Mouse (Mus musculus) right cerebral cortex, postnatal 4 days (tissue): ENCODE measurements around the gene Mast4.

ENCODE experiments used
- DNase-seq: peaks from one replicate; pipeline ENCODE4 v3.0.0-alpha.2; 2022

Mast4 gene

DNA sequence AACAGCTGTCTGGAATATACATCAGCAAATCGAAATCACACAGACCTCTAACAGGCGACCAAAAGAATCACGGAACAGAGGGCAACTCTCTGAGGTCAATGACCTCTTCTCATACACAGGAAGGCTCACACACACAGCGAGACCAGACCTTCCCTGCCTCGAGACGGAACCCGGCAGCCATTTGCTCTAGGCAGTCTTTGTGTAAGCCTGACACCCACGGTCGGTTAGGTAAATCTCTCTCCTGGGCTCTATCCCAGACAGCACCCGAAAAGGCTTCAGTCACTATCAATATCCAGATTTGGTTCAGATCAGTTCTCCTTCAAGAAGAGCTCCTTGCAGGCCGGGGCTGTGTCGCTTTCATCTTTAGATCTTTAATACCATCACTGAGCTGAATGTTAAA is 421.4 kb downstream of the Mast4 start:
- DNase-seq = no peak

DNA sequence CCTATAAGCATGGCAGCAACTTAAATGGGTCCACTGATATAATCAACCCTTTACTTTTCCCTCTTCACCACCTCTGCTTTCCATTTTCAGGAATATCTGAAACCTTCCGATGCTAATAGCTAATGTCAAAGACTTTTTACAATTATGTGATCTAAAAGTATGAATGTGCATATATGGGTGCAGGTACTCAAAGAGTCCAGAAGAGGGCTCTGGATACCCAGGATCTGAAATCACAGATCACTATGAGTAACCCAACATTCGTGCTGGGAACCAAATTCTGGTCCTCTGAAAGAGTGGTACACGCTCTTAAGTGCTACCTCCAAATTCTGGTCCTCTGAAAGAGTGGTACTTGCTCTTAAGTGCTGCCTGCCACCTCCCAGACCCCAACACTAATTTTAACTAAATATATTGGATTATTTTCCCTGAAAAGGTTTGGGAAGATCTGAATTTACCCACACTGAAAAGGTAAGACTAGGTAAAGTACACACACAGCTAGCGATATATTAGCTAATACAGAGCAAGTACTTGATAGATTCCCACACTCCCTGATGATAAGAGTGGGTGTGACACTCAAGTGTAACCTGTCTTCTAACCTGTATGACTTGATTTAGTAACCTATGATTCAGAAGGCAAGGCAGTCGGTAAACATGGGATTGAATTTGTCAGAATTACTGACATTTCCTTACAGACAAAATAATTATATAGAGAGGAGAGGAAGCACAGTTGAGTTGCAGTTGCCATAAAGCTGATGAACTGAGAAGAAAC is 424.5 kb downstream of the Mast4 start:
- no peak for DNase-seq

DNA sequence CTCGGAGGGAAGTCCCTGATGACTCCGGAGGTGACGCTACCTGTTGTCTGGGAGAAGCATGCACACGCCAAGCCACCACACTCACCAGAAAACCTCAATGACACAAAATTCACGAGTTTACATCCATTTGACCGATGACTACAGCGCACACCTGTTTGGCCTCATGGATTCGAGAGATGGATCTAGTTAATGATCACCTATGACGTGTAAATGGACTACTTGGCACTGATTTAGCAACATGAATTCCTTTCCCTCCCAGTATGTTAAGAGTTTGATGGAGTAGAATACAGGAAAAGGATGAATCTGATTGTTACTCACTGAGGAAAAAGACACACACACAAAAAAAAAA is 427.7 kb downstream of the Mast4 start:
- DNase-seq = no peak

DNA sequence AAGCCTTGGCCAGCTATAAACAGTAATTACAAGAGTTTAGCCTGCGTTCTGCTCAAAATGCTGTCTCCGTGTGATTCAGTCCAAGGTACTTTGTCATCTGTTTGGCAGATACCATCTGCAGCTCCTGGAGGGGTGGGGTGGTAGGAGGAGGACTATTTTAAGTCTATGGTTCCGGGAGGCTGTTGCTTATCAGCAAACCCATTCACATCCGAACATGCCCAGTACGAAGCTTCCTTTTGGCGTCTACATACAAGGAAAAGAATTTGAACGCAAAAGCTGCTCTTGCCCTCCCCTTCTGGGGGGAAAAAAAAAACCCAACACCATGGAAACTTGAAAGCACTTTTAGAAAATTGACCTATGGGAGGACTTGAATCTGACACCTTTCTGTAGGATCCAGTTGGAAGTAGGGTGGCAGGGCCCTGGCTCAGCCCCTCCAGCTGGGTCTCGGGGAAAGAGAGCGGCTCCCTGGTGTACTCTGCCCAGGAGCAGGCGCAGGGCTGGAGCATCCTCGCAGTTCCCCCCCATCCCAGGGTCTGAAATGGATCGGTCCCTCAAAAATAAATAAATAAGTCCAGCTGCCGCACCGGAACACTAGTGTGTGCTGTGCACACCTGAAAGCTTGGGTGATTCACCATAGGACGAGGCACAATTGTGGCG is 428.2 kb downstream of the Mast4 start:
- peak; percentile 62 for DNase-seq

DNA sequence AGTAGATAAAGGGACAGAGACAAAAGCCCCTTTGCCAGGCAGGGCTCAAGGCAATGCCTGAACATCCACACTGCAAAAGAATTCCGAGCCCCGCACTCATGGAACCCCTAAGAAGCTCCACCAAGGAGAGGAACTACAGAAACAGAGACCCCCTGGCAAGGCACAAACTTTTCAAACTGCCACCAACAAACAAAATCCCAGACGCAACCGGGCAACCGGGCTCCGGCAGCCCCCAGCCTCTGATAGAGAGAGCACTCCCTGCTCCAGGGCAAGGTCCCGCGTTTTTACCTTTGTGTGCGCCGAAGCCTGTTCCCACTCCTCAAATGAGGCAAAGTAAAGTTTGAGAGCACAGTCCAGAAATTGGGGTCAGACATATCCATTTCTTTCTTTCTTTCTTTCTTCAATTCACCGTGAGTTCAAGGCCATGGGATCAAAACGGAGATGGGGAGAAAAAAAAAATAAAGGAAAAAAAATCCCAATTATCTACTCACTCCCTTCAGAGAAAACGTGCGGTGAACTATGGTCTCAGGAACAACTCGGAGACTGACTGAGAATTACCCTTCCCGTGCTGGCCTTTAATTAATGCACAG is 428.8 kb downstream of the Mast4 start:
- DNase-seq = no peak

DNA sequence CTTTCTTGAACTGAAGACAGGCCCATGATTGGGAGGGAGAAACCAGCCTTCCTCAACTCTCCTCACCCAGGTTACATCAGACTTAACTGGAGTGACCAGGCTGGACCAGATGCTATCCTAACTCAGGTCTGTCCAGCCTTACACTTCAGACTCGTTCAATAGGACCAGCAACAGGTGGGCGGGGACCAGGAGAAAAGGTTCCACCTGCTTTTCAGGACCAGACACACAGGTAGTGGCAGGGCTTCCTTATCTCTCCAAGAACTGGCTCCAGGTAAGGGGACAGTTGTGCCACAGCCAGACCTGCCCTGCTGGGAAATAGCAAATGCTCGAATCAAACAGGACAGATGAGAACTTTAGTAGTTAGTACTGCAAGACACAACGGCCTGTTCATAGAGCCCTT is 430.6 kb downstream of the Mast4 start:
- no peak for DNase-seq

DNA sequence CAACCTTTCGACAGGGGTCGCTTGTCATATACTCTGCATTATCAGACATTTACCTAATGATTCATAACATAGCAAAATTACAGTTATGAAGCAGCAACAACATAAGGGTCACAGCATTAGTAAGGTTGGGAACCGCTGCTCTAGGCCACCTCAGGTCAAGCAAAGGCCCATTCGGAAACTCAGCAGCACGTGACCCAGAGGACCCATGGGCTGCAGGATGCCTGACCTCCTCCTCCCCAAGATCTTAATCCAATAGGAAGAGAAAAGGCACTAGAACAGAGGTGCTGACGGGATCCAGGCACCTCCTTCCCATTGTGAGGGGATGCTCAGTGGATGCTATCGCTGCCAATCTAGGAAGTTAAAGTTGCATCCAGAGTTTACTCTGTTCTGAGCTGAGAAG is 432.2 kb downstream of the Mast4 start:
- DNase-seq = no peak

DNA sequence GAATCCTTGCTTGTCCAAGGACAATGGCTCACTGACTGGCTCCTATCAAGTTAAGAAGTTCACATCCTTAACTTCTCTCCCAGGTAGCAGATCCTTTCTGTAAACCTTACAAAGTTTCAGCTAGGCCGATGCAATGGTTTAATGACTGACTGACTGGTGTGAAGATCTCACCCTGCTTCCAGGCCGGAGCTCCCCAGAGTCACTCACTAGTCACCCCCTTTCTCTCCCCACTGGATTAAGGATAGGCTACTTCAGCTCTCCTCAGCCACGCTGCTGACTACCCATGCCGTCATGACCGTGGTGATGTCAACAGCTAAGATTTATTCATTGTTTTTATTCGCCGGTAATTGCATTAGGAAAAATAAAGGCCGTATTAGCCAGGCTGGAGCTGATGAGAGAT is 433.8 kb downstream of the Mast4 start:
- no peak for DNase-seq

DNA sequence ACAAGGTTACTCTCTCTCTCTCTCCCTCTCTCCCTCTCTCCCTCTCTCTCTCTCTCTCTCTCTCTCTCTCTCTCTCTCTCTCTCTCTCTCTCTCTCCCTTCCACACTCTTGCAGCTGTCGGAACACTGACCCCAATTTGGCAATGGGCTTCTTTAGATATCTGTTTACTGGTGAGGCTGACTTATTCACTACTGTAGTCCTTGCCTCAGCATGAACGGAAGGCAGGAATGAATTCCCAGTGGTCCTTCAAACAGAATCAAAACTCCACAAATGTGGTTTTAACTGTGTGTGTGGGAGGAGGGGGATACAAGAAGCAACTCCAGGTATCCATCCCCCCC is 434.2 kb downstream of the Mast4 start:
- no peak for DNase-seq

DNA sequence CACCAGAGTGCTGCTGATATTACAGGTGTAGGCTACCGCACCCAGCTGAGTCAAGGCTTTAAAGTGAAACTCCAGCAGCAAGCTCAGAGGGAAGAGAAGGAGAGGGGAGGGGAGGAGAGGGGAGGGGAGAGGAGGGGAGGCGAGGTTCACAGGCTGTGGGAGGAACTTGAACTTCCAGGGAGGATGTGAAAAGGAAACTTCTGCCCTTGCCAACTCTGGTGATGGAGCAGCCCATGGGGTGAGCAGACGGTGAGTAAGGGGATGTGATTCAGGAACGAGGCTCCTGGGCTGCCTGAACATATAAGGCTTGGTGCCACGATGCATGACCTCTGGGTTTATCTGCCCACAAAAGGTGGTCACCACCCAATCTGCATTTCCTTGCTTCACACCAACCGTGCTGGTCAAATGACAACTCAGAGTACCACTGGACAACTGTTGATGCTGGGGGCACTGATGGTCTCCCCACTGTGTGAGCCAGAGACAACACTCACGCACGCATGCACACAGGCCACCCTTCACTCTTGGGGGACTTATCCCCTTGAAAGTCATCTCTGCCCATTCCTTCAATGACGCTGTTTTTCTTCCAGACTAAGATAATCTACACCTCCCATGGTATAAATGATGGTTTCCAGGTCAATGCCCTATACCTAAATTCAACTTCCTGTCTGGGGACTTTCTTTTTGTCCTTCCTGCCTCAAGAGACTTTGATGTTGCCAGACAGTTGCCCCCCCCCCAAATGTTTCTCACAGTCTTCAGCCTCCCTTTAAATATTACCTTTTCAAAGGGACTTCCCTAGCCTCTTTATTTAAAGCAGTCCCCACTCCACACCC is 434.8 kb downstream of the Mast4 start:
- no peak for DNase-seq

DNA sequence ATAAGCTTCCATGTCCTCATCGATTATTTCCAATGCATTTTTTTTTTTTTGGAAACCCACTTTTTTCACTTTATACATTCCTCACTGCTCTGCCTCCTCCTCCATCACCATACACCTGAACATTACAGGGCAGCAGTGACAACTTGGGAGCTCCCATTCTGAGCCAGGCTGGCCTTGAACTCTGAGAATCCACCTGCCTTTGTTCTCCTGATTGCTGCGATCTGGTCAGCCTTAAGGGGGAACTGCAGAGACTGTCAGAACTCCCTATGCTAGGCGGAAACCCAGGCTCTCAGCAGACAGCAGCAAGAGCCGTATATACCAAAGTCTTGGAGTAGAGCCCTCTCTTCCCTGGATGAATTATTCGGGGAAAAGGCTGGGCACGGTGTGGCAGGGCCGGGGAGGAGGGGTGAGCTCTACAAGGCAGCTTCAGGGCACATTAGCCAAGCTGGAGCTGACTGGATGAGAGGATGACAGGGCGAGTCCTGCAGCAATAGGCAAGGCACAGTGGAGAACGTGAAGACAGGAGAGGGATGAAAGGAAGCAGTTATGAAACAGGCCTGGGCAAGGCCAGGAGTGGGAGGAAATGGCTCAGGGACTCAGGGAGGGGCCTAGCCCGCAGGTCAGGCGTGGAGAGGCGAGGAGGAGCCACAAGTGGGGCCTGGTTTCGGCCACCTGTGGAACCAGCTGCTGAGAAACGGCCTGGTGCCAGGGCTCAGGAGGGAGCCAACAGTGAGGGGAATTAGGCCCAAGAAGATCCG is 435.7 kb downstream of the Mast4 start:
- DNase-seq = no peak

DNA sequence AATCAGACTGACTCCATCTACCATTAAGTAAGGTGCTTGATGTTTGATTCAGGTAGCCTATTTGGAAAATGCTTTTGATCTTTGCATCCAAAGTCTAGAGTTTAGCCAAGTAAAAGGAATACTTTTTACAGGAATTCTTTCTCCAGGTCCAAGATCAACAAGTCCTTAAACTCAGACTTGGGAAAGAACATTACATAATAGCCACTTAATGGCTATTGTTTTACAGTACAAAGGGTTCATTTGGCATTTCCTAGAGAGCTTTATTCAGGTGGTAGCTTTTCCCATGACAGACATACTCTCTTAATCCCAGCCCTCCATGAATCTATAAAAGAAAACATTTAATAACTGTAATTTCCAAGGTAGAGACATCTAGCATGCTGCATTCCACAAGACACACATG is 438.0 kb downstream of the Mast4 start:
- no peak for DNase-seq

DNA sequence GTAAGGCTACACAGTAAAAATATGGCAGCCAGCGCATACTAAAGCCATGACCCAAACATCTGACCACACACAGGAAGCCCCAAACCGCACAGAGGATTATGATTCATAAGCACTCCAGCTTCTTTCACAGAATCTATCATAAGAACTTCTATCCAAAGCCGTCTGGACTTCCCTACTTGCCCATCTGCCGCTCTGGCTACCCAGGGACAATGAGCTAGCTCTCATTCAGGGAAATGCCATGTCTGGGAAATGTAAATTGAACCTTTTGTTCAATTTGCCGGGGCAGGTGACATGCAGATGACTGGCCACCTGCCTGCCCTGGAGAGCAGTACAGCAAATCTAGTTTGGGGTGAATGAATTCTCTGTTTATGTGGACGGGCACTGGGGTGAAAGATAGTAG is 438.4 kb downstream of the Mast4 start:
- DNase-seq = no peak

DNA sequence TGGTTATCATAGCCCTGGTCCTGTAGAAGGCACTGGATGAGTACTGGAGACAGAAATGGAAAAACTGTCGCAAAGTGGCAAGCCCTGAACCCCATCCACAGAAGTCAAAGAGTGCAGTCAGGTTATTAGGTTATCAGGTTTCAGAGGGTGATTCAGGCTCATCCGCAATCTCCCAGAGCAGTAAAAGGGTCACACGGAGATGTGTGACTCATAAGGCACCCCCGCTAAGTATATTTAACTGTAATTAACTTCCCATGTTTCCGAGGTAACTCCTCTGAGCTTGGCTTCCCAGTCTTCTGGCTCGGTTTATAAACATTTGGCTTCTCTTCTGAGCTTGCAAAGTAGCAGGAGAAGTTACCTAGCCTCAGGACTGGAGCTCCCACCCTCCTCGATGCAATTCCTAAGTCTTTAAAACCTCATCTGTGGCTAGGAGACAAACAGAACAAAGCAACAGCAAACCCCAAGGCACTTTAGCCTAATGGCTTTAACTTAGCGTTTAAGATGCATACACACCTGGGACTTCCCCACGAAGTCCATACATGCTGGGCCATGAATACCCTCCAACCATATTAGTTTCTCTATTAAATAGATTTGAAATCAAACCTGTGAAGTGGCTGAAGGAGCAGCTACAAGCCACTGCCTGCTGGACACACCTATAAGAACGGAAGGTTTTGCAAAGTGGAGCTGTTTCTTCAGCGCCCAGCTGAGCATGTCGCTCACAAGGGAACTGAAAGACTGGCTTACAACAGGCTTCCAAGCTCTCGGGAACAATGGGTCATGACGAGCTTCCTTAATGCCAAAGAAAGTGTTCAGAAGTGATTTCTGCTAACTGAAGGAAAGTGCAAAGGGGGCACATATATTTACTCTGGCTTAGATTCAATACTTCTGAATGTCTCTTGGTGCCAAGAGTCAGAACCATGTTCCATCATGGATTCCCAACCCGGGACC is 439.7 kb downstream of the Mast4 start:
- no peak for DNase-seq

DNA sequence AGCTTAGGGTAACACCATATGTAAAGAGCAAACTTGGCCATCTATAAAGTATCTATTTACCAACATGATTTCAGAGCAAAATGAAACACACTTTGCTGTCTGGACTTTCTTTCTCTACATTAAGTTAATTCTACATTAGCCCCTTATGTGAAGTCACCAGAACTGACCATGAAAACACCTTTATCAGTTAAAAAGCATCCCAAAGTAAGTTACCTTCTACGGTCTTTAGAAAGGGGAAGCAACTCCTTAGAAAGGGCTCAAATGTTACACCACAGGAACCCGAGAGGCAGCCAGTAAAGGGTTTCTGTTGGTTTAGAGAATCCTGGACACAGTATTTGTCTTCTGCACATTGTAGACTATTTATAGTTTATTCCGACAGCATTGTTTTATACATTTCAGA is 441.5 kb downstream of the Mast4 start:
- DNase-seq = no peak

DNA sequence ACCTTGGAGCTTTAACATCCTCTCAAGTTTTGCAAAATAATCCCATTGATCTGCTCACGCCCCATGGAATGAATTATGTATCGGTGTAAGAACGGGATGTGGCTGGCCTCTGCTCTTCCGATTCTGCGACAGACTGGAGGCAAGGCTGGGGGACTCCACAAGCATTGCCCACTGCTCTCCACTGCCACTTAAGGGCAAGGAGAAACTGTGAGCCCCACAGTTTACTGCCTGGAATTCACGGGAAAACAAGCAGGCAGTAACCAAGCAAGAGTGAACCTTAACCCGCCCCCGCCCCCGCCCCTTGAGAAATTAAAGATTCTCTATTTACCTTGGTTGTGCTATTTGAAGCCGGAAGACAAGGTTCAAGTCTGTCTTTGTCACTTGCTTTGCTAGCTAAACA is 444.3 kb downstream of the Mast4 start:
- DNase-seq = no peak

DNA sequence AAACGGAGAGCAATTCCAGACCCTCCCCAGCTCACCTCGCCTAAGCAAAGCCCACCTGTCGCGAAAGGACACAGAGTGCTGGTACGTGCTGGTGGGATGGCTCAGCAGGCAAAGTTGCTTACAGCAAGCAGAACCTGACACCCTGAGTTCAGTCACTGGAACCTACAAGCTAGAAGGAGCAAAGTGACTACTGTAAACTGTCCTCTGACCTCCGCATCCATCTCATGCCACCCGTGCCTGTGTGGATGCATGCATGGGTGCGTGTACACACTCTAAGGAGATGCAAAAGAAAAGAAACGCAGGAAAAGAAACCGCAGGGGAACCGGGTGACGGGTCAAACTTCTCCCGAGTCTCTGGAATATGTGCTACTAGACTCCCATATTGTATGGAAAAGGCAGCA is 444.8 kb downstream of the Mast4 start:
- DNase-seq = no peak

DNA sequence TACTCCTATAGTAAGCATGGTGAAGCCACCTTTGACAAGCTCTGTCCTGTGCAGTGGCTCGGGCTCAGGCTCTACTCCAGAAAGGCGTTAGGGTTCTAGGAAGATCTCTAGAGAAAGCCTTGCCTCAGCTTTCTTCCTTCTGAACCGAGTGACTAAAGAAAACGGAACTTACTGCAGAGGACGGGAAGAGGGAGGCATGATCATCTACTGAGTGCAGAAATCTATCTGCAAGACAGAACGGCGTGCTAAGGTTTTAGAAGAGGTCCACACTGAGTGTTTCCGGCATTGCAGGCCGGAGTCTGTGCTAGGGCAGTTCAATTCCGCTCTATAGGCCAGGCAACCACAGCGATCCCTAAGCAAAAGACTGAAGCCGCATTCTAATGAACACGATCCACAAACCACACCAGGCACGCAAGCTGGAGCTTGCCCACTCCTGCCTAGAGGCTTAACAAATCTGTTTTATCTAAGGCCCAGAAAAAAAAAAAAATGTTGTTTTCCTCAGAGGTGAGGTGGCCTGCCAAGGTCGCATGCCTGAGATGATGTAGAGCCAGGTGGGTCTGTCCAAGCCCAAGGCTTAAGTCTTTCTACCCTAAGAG is 445.3 kb downstream of the Mast4 start:
- DNase-seq = no peak

DNA sequence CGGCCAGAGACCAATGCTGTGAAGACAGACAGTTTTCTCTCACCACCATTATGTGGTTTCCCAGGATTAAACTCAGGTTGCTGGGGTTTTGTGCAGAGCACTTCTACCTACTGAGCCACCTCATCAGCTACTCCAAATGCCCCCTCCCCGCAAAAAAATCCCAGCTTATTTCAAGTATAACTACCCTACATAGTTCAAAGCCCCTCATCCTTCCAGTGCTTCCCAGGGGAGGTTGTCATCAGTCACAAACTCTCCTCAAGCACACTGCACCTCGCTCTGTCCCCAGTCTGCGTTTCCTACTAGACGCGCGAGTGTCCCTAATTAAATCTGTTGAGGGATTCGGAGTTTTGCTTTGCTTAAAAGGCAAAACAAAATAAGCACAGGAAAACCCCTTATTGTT is 446.1 kb downstream of the Mast4 start:
- no peak for DNase-seq

DNA sequence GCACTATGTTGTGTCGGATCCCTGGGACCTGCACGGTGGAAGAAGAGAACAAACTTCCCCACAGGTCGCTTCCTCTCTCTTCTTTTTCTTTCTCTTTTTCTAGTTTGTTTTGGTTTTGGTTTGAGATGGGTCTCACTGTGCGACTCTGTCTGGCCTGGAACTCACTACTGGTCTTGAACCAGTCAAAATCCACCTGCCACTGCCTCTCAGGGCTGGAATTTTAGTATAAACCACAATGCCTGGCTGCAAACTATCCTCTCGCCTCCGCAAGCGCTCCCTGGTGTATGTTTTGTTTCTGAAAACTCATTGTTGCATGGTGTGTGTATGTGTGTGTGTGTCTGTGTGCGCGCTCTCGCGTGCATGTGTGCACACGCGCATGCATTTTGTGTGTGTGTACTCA is 446.8 kb downstream of the Mast4 start:
- DNase-seq = no peak

DNA sequence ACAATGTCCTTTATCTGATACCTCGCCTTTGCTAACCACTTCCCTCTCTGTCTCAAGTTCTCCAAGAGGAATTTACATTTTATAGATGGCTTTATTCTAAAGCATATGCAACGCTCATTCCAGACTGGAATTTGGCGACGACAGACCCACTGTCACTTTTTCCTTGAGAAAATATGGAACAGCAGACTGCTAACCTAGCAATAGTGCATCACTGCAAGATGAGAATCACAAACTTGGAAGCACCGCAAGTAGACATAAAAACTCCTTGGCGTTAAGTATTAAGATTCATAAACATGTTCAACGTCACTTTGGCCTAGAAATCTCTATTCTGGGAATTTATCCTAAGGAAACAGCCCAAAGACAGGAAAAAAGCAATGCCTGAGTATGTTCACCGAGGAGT is 447.5 kb downstream of the Mast4 start:
- no peak for DNase-seq

DNA sequence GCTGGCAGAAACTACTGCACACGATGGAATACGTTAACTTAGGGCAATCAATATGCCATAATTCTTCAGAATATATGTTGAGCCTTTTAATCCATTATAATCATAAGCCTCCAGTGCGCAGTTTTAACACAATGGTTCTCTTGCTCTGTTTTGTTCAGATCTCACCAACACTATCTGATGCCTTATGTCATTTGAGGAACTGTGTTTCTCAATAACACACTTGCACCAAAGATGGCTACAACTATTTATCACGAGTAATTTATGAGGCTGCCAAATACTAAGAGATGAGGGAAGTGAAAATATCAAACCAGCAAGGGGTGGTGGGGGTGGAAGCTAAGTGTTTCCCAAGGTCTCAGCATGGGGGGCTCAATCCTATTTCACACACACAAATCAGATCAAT is 448.1 kb downstream of the Mast4 start:
- DNase-seq = no peak
